Mouse (Mus musculus): Measurements from ENCODE around the gene Hoxb4.

Hoxb4 gene

DNA sequence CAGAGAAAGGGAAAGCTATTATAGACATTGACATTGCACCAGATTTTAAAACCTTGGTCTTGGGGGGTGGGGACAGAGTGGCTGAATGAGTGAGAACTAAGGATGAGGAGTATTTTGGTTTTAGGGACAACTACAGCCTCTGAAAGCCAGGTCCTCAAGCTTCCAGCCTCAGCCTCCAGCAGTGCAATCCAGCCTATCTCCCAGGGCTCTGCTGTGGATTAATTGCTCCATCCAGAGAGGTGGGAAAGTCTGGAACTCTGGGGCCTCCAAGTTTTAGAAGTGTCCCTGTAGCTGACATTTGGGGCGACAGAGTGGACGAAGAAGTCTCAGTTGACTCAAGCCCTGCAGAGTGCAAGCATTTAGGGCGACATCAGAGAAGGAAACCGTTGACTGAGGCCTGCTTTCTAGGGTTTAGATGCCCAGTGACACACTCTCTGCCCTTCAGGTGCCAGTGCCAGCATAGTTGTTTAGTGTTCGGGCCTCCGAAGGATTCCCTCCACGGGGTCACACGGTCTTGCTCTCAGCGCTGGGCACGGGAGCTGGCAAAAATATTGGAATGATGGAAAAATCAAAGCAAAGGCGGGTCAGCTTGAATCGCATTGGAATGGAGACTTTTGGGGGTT lies 4.2 kb upstream of the Hoxb4 start:
- DNase-seq (ENCODE audit: low spot score in 2 of 2), result no peak

DNA sequence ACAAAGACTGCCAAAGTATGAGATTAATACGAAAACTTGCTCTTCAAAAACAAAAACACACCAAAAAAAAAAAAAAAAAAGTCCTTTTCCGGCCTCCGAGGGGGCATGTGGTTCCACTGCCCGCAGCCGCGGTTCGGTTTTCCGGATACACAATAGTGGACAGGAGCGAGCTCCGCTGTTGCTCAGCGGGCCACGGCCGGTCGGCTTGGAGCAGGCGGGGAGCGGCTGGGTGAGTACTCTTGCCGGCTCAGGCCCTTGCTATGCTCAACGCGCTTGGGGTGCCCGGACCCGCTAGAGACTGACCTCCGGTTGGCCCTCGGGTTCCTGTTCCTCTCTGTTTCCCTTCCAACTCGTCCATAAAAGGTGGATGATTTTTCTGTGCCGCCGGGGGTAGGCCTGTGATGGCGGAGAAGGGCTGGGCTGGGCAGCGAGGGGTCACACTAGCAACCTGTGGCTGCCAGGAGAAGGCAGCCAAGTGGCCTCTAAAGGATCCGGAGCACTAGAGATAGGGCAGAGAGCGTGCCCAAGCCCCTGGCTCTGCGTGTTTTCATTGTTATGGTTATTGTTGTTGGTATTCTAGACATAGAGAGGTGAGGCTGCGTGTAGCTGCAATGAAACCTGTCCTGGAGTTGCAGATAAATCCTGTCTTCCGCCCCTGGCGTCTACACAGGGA lies 3.3 kb upstream of the Hoxb4 start:
- DNase-seq (ENCODE audit: low spot score in 2 of 2), result no peak

DNA sequence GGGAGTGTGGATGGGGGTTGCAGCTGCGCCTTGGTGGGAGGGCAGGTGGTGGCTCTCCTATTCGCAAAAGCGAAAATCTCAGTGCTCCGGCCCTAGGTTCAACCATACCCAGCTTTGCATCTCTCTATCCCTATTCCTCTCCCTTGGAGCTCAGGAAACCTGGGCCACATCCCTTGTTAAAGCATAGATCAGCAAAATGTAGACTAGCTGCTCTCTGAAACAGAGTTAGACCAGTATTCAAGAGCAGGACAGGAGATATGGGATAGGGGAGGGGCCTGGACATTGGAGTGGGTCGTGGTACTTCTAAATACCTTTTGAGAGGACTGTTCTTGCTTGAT lies 2.8 kb upstream of the Hoxb4 start:
- no peak for DNase-seq (ENCODE audit: low spot score in 2 of 2)

DNA sequence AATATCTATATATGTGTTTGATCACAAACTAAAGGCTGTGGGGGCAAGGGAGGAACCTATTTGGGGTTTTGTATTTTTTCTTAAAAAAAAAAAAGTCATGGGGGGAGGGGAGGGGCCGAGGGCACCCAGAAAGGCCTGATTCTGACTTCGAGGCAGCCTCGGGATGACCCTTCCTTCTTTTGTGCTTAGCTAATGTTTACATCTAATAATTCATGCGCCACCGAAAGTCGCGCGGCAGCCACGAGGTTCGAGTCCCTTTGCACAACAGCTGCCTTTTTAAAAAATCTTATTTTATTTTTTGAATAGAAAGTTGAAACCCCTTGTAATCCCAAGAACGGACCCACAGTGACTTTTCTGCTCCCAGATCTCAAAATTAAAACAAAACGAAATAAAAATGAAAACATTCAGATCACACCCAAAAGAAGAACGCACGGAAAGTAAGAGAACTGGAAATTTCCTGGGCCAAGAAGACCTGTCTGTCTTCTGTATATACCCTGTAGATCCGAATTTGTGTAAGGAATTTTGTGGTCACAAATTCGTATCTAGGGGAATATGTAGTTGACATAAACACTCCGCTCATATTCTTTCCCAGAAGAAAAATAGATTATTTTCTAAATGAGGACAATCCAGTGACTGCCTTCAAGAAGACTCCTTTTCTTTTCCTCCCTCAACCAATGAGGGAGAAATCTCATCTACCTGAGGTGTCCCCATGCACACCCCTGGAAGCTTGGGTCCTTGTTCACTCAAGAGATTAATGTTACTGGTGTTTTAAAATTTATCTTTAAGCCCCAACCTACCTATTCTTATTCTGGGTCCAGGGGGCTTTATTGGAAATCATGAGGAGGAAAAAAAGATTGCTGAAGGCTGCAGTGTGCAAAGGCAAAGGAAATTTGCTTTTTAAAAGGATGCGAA lies 1.1 kb upstream of the Hoxb4 start:
- no peak for DNase-seq (ENCODE audit: low spot score in 2 of 2)

DNA sequence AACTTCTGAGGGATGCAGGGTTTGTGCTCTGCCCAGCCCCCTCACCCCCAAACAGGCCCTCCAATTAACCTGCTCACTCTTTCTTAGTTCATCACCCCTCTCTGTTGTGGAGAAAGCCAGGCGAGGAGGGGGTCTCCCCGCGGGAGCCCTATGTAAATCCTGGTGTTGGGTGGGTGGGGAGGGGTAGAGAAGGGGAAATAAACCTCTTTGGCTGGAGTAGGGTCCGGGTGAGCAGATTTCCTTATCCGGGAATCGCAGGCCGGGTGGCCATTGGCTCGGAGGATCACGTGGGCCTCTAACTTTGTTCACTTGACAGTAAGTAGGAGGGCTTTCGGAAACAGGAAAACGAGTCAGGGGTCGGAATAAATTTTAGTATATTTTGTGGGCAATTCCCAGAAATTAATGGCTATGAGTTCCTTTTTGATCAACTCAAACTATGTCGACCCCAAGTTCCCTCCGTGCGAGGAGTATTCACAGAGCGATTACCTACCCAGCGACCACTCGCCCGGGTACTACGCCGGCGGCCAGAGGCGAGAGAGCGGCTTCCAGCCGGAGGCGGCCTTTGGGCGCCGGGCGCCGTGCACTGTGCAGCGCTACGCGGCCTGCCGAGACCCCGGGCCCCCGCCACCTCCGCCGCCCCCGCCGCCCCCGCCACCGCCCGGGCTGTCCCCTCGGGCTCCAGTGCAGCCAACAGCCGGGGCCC lies 452 bp downstream of the Hoxb4 start:
- no peak for DNase-seq (ENCODE audit: low spot score in 2 of 2)

DNA sequence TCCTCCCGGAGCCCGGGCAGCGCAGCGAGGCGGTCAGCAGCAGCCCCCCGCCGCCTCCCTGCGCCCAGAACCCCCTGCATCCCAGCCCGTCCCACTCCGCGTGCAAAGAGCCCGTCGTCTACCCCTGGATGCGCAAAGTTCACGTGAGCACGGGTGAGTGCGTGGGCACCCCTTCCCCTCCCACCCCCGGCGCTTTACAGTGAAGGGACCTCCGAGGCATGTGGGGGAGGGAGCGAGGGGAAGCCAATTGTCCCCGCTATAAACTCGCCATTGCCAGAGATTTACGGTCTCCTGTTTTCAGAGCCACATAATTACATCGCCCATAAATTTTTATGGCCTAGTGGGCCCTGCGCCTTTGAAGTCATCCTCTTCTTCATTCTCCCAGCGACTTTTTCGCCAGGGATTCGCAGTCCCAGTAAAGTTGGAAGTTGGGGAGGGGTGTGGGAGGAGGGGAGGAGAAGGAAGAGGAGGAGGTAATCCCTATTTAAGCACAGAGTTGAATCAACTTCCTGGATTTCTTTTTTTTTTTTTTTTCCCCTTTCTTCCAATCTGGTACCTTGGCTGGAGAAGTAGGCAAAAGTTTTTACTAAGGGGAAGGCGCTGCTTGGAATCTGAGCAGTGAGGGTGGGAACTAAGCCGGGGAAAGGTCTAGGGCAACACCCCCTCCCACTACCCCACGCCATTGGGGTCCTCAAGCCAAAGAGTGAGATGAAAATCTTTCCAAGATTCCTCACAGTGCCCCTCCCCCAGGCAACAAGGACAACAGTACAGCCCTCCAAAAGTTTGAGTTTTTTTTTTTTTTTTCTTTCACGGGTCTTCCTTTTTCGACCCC lies 1.2 kb downstream of the Hoxb4 start:
- DNase-seq (ENCODE audit: low spot score in 2 of 2), result no peak

DNA sequence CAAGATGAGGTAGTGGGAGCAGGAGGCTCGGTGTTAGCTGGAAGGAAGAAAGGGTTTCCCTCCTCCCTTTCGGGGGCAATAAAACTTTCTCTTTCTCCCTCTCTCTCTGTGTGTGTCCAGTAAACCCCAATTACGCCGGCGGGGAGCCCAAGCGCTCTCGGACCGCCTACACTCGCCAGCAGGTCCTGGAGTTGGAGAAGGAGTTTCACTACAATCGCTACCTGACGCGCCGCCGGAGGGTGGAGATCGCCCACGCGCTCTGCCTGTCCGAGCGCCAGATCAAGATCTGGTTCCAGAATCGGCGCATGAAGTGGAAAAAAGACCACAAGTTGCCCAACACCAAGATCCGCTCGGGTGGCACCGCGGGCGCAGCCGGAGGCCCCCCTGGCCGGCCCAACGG lies 1.8 kb downstream of the Hoxb4 start:
- DNase-seq (ENCODE audit: low spot score in 2 of 2), result no peak

DNA sequence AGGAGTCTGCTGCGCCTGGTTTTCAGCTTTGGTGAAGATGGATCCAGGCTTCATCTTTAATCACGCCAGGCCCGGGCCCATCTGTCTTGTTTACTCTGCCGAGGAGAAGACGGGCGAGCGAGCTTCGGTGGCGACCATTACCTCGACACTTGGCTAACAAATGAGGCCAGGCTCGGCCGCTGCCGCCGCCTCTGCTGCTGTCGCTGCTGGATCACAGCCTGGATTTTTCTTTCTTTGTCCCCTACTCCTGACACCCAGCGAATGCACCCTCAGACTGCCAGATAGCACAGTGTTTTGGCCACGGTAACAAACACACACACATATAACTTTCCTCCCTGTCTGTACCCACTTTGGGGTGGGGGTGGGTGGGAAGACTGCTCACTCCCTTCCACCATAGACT lies 2.6 kb downstream of the Hoxb4 start:
- DNase-seq (ENCODE audit: low spot score in 2 of 2), result no peak

DNA sequence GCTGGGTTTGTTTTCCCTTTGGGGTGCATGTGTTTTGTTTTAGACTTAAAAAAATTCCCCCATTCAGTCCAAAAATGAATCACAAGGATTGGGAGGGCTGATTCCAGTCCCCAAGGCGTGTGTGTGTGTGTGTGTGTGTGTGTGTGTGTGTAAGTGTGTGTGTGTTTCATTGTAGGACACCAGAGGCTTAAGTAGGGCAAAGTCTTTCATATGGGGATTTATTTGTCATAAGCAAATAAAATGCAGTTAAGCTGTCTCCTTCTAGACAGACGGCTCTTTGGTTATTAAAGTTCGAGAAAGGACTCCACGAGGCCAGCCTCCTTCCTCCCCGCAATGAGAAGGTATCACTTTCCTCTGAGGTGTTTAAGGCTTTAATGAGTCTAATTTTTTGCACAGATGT lies 3.8 kb downstream of the Hoxb4 start:
- DNase-seq (ENCODE audit: low spot score in 2 of 2), result no peak

DNA sequence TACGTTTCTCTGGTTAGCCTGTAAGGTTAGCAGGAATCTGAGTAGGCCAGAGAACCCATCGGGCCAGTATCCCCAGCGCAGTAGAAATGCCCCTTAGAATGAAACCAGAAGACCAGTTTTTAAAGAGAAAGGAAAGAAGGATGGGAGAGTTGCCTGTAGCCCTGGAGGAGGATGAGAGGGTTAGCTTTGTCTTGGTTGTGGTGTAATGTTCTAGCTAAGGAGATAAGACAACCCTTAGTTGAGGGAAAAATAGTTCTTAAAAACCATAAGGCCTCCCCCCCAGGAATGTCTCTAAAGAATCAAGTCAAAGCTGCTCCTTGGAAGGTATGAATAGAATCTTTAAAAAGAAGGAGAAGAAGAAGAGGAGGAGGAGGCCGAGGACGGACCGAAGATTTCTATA lies 4.7 kb downstream of the Hoxb4 start:
- DNase-seq (ENCODE audit: low spot score in 2 of 2), result no peak

DNA sequence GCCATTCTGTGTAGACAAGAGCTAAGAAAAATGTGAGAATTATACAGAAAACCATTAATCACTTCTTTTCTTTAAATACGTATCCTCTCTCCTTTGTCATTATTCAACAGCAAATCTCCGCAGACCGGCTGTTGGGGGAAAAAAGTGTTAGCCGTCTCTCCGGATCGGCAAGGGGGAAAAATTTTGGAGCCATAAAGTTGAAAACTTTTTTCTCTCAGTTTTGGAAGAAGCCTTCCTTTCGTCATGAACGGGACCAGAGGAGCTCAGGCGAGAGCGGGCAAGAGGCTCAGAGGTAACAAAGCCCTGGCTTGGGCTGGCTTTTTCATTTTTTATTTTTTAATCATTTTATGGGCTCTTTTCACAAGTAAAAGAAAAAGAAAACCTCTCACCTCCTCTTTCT lies 5.1 kb downstream of the Hoxb4 start, which contains the start of gene Hoxb3:
Gene Hoxb3 (plus strand): TSS at position 173 of the 400 bp plus-strand sequence.
- no peak for DNase-seq (ENCODE audit: low spot score in 2 of 2)

DNA sequence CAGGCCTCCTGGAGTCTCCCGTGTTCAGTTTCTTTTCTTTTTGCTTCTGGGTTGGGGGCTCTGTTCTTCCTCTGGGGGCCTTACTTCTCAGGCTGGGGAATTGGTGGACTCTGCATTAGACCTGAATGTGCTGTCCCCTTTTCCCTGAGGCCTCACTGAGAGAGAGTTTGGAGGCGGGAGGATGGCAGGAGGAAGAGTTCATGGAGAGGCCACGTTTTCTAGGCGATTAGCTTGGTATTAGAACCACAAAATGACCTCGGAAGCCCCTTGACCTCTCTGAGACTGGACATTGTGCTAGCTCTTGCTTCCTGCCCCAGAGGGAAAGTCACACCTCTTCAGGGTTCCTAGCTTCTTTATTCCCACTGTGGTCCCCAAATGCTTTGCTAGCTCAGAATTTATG lies 6.1 kb downstream of the Hoxb4 start:
- no peak for DNase-seq (ENCODE audit: low spot score in 2 of 2)

DNA sequence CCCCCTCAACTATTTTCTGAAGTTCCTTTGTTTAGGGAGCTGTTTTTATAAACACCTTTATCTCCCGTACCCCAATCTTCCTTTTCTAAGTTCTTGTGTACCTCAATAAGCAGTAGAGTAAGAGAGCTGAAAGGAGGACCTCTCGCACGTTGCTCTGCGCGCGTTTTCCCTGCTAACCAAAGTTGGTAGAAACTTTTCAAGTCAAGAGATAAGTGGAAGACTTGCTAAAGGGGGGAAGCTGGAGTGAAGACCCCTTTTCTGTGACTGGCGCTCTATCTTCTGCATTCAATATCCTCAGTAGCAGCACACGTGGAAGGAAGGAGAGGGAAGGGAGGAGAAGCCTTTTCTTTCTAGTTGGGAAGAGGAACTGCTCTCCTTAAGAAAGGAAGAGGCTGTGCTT lies 6.9 kb downstream of the Hoxb4 start:
- DNase-seq (ENCODE audit: low spot score in 2 of 2), result no peak

DNA sequence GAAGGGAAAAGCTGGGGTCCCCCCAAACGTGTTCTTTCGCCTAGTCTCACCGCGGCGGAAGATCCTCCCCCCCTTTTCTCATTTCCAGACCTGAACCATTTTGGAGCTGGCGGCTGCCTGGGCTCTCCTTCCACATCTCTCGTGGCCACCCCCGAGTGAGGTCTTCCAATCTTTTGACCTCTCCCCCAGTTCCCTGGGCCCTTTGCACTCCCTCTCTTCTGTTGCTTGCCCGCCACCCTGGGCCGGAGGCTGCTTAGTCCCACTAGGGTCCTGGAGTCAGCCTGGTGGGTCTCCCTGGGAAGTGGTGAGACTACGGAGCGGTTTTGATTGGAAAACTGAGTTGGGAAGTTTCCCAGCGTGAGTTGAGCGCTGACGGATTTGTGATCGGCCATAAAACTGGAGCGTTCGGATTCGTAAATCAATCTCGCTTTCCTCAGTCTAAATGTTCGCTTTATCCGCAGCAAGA lies 7.7 kb downstream of the Hoxb4 start:
- DNase-seq (ENCODE audit: low spot score in 2 of 2), result no peak

DNA sequence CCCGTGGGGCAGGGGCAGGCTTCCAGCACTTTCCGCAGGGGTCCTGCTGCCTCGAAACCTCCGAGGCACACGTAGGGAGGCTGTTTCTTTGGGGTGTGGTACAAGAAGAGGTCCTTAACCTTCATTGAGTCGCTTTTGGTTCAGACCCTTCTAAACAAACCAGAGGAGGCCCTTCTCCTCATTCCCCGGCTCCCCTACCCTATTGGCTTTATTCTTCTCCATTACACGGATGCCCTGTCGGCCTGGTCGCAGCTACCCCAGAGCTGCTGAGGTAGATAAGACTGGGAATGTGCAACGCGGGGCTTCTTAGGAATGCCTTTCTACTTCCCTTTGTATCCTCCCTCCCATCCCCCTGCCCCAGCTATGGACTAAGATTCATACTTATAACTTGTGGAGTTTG lies 8.6 kb downstream of the Hoxb4 start:
- no peak for DNase-seq (ENCODE audit: low spot score in 2 of 2)

DNA sequence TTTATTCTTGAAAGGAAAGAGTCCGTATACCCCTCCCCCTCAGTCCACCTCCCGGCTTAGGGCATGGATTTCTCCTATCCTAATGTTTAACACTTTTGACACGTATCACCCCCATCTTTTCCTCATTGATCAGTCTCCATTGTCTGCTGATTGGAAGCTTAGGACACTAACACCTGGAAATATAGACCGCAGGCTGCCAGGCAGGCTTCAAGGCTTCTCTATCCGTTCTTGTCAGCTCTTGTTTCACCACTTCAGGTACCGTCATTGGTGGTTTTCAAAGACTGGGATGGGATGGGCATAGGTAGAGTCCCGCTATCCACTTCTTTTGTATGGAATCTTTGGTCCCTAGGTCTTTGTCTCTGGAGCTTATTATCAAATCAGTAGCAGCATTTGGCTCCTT lies 9.1 kb downstream of the Hoxb4 start:
- no peak for DNase-seq (ENCODE audit: low spot score in 2 of 2)

DNA sequence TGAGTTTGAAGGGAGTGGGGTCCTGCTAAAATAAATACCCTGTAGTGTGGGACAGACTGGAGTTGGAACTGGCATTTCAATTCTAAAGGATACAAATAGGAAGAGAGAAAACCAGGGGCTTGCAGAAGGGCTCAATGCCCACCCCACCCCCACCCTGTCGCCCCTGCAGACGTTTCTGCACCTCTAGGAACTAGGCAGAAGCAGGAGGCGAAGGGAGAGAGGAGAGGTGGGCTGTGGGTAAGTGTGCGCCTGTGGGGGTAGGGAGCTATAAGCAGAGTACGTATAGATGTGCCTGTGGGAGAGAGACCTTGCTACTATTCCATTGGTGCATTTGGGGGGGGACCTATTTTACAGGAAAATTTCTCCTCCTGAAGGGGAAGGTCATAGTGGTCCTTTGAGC lies 9.7 kb downstream of the Hoxb4 start:
- no peak for DNase-seq (ENCODE audit: low spot score in 2 of 2)

DNA sequence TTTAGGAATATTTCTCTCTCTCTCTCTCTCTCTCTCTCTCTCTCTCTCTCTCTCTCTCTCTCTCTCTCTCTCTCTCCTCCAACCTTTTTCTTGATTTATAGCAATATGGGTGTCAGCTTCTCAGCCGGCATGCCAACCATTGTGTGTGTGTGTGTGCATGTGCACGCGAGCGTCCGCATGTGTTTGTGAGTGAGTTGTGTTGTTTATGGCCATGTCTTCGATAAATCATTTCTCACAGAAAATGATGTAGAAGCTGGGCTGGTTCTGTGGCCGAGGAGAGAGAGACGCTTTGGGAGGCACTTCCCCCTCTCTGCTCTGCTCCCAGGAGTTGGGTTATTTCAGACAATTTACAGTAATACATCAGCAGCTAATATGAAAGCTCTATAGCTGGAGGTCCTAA lies 10.5 kb downstream of the Hoxb4 start:
- no peak for DNase-seq (ENCODE audit: low spot score in 2 of 2)

DNA sequence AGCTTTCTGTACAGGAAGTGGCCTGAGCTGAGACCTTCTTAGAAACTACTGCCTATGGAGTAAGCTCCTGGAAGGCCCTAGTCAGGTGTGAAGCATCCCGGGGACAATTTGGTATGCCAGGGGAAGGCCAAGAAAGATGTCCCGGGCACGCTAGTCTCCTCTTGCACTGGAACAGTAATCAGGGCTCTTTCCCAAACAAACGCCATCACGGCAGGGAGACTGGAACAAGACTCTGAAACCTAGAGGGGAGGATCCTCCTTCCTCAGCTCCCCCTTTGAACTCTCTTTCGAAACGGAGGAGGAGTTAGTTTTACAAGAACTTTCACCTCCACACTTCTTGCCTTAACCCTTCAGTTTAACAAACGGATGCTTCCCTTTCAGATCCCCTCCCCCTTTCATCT lies 14.0 kb downstream of the Hoxb4 start:
- DNase-seq (ENCODE audit: low spot score in 2 of 2), result no peak

DNA sequence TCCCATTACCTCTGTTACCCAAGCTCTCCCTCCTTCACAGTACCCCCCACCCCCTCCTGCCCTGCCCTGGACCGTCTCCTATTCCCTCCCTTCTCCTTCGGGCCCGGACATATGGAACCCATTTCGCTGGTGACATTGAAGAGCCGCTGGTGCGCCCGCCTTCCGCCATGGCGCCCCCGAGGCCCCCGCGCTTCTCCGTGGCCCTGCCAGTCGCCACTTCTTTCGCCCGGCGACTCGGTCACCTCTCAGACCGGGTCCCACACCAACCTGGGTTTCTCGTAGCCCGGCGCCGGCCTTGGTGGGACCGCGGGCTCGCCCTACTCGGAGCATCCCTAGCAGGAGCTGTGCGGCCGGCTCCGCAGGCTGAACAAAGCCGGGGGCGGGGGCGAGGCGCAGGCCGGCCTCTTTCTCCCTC lies 14.6 kb downstream of the Hoxb4 start:
- no peak for DNase-seq (ENCODE audit: low spot score in 2 of 2)
